Mouse (Mus musculus) Patski (cell line): ENCODE measurements around the gene BC067074. TPM values are rescaled to one million over a fixed set of nuclear protein-coding genes. Genes with fewer than 3 reads are reported as not detected.
A peak's percentile ranks its signal among the peaks of the same experiment; 100 is the strongest.

ENCODE experiments used
- ATAC-seq: fragments of 100-300 bp; one replicate; pipeline ENCODE4 v1.8.0; 2021
- CTCF ChIA-PET: fragments of 350-600 bp; sonication (Branson Sonifier 250); formaldehyde crosslinking; loops from one replicate; lab custom pipeline; 2022; ENCODE audit warnings: inconsistent platforms; lab: Charles Lee
- POLR2A ChIA-PET: fragments of 350-600 bp; sonication (Branson Sonifier 250); formaldehyde crosslinking; loops from one replicate; lab custom pipeline; 2022; ENCODE audit warnings: antibody characterized with exemption, inconsistent platforms; lab: Charles Lee
- DNase-seq: peaks from one replicate; pipeline ENCODE4 v3.0.0-alpha.2; 2011; ENCODE audit warnings: low read depth, low spot score
- H3K27me3 ChIP-seq: fragments of 371-371 bp; one replicate; pipeline ENCODE4 v1.5.1; 2021
- CTCF ChIP-seq: fragments of 100-300 bp; IDR thresholded peaks from one replicate; pipeline ENCODE4 v1.5.1; 2021
- in situ Hi-C: fragments of 300-500 bp; cut with MboI; formaldehyde crosslinking; loops from 3 replicates; pipeline ENCODE4 v1.11.1; 2018; ENCODE audit warnings: low pct_unique_long_range_greater_than_20kb, mixed read lengths
- polyA plus RNA-seq: library from polyadenylated mRNA; unstranded; gene quantifications from one replicate; pipeline ENCODE4 v1.2.3, GENCODE M21; 2021

Gene BC067074
- polyA plus RNA-seq, 1 experiment from 2014 or later = 0.08 TPM

DNA sequence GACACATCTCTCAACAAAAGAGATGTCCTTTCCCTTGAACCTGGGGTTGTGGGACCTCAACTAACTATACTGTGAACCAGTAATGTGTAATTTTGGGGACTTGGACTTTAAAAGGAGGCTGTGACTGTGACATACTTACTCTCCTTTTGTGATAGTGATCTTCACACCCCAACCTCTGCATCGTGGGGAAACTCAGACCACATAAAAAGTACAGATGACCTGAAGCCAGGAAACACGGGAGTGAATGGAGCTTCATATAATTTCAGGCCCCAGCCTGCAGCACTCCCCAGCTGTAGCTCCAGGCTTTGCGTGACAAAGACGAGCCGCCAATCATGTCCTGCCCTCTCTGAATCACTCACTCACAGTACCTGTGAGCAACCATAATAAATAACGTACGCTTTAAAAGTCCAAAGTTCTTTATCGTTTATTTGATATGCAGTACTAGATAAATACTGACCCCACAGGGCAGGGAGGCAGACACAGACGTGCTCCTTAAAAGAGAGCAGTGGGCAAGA is 104.1 kb downstream of the BC067074 start:
- CTCF ChIA-PET = interaction anchor here (1.0 kb wide), 1 partner anchor 37 kb away, joined by 3 read pairs; no protein-coding TSS in a partner anchor
- POLR2A ChIA-PET = no interaction called here
- no peaks in the 10 kb centered on the region for H3K27me3 ChIP-seq
- in situ Hi-C loops = no loop called here
- no peak for DNase-seq
- ATAC-seq = no peak
- TF ChIP-seq CTCF = no peak

DNA sequence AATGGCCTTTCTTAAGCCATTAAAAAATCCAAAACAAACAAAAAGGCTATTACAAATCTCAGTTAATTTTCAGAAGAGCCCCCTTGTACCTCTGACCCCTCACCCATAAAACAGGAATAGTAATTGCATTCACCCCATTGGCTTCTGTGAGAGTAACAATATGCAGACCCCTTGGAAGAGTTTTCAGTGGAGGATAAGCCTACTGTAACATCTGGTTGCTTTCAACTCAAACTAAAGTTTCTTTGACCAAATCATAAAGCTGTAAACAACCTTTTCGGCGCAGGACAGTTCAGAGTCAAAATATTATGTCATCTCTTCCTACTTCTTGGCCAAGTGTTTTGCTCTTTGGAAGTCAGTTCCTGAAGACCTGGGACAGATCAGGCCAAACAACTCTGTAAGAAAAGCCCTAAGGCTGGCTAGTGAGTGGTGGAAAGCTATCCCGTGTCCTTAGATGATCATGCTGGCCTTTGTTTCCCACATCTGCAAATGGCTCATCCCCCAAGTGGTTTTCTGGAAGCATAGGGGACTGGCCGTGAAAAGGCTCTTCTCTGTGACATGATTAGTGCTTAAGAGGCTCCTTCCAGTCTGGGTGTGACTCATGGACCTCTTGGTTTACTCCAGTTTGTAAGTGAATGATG is 108.5 kb downstream of the BC067074 start:
- TF ChIP-seq CTCF = no peak
- H3K27me3 ChIP-seq = no peaks in the 10 kb centered on the region
- CTCF ChIA-PET = no interaction called here
- POLR2A ChIA-PET = no interaction called here
- DNase-seq = no peak
- in situ Hi-C loops = no loop called here
- no peak for ATAC-seq

DNA sequence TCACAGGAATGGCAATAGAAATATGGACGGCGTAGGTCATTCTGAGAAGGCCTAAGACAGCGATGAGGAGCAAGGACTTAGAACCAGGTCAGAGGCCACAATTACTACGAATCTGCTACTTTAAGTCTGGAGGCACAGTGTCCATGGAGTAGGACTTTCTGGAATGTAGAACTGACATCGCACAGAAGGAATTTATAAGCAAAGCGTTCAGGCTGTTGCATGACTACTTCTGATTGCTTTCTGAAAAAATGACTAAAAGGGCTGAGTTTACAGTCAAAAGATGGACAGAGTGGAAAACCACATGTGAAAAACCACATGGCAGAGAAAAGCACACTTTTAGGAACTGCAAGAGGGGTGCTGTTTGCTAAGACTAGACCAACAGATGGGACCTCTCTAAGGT is 110.7 kb downstream of the BC067074 start:
- no peak for DNase-seq
- no peaks in the 10 kb centered on the region for H3K27me3 ChIP-seq
- in situ Hi-C loops = no loop called here
- no peak for TF ChIP-seq CTCF
- CTCF ChIA-PET = no interaction called here
- POLR2A ChIA-PET = interaction anchor here (0.5 kb wide), 1 partner anchor 526 kb away, joined by 3 read pairs; no protein-coding TSS in a partner anchor
- peak; percentile 85 for ATAC-seq

DNA sequence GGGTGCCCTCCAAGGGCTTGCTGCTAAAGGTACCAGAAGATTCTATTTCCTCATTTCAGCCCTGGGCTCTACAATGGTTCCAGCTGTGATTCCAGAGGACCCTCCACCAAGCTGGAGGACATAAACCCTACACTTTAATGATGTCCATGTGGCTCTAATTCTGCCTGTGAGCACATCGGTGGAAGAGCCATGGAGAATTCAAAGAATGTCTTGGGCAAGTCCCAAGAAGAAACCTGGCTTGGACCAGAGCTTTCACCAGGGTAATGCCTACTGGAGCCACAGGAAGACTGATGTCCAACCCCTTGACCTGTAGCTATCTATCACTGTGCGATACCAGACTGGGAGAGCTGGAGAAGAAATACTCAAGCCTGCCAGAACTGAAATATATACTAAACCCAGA is 111.2 kb downstream of the BC067074 start:
- in situ Hi-C loops = no loop called here
- ChIA-PET CTCF (no interaction called here), POLR2A (no interaction called here)
- DNase-seq (no peak), ATAC-seq (peak; percentile 69)
- H3K27me3 ChIP-seq = no peaks in the 10 kb centered on the region
- TF ChIP-seq CTCF = no peak

DNA sequence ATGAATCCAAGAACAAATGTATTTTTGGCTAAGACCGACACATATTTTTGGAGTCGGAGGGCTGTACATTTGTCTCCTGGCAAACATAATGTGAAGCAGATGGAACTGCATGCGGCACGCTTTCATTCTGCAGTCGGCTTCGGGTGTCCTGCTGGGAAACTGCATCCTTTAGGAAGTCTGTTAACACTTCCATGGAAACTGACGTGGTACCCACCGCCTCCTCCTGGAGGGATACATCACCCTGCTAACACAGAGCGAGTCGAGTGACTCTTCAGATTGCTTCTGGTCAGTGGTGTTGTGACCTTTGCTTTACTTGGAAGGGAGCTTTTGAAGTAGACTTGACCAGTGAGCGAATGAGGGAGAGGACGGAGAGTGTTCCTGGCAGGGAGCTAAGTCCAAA is 117.0 kb downstream of the BC067074 start:
- in situ Hi-C loops = no loop called here
- CTCF ChIA-PET = interaction anchor here (0.6 kb wide), 1 partner anchor 1395 kb away, joined by 3 read pairs; no protein-coding TSS in a partner anchor
- no peak for TF ChIP-seq CTCF
- no peaks in the 10 kb centered on the region for H3K27me3 ChIP-seq
- DNase-seq (no peak), ATAC-seq (no peak)
- POLR2A ChIA-PET = no interaction called here

DNA sequence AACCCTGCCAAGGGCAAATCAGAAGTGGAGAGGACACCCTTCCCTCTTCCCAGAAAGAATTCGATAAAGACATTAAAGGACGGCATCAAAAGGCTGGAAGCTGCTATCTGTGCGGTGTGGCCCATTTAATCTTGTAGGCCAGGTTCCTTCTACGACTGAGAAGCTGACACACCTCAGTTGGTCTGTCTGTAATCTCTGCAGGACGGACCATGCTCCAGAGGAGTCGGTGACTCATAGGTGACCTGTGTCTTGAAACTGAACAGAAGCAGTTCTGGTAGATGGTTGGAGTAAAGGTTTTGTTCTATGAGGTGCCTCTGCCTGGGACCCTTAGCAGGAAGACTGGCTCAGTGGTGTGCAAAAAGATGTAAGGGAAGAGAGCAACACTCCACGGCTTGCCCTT is 122.6 kb downstream of the BC067074 start:
- in situ Hi-C loops = no loop called here
- DNase-seq = no peak
- TF ChIP-seq CTCF = no peak
- CTCF ChIA-PET = no interaction called here
- no peaks in the 10 kb centered on the region for H3K27me3 ChIP-seq
- POLR2A ChIA-PET = no interaction called here
- peak; percentile 87 for ATAC-seq

DNA sequence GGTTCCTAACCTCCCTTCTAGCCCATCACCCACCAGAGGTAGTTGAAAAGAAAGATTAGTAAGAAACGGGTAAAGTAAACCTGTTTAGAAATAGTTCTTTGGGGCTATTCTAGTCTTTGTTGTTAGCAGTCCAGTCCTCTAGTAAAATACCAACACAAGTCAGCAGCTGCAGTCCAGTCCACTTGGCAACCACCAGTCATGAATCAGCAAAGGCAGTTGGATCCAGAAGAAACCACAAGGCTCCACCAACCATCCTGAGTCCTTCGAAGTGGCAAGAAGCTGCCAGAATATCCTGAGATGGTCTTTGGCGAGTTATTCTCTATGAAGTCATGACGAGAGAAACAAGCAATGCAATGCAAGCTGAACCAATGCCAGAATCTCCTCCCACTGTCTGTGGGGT is 124.0 kb downstream of the BC067074 start:
- POLR2A ChIA-PET = no interaction called here
- ATAC-seq (no peak), DNase-seq (no peak)
- no peaks in the 10 kb centered on the region for H3K27me3 ChIP-seq
- CTCF ChIA-PET = interaction anchor here (1.0 to 1.4 kb wide), 2 partner anchors 9 kb away, joined by 3 read pairs; no protein-coding TSS in a partner anchor
- in situ Hi-C loops = no loop called here
- no peak for TF ChIP-seq CTCF

DNA sequence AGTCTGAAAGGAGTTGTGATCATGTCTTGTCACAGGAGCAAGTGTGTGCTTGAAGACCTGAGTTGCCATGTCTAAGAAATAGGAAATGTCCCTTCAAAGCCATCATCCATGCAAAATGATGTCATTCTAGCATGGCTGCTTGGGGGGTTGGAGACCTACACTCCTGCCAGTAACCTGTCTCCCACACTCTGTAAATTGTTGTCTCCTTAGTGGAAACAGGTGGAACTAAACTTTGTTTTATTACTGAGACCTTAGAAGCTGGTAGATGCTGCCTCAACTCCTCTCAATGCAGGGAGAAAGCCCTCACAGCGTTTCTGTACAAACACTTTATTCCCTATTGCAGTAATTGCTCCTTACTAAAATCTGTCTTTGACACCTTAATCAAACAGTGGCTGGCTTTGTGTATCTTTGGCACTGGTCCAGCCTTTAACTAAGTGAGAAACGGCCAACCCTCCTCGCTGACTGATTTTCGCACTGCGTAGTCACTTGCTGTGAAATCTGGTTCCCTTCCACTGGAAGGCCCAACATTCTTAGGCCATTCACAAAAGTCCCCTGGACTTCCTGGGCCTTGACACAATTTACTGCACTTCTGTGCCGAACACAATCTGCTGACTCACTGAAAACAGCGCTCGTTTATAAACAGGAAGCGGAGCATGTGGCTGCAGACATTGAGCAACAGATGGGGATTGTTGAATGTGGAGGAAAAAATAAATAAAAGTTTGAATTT is 125.0 kb downstream of the BC067074 start:
- in situ Hi-C loops = no loop called here
- no peak for ATAC-seq
- TF ChIP-seq CTCF = no peak
- no peaks in the 10 kb centered on the region for H3K27me3 ChIP-seq
- DNase-seq = no peak
- CTCF ChIA-PET = interaction anchor here (1.4 kb wide), 1 partner anchor 10 kb away, joined by 3 read pairs; no protein-coding TSS in a partner anchor
- POLR2A ChIA-PET = no interaction called here

DNA sequence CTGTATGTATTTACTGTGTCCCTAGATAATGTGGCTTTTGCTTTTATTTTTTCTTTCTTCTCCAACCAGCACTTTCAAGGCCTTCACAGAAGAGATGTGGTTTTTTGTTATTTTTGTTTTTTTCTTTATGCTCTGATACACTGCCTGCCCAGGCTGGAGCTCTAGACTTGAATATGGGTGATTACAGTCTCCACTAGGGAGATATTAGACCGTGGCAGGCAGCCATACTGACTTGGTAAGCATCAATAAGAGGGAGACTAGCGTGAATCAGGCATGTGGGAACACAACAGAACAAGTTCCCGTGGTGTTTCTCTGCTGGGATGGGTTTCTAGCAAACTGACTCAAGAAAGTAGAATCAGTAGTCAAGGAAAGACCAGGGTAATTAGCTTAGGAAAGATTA is 125.7 kb downstream of the BC067074 start:
- ATAC-seq = no peak
- ChIA-PET CTCF (no interaction called here), POLR2A (no interaction called here)
- no peak for TF ChIP-seq CTCF
- in situ Hi-C loops = no loop called here
- no peaks in the 10 kb centered on the region for H3K27me3 ChIP-seq
- no peak for DNase-seq

DNA sequence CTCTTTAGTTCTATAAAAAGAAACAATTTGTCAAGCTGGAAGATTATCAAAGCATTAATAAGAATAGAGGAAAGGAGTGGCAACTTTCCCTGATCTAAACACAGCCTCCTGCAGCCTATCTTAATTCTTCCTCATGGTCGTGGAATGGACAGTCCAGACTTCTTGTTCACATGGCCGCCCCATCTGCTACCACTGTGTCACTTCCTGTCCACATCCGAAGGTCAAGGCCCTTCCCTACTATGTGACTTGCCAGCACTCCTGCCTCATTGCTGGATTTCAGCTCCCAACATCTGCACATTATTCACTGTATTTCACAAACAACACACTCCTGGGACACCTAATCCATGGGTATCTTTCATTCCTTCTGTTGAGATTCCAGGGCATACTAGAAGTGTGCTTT is 128.5 kb downstream of the BC067074 start:
- no peaks in the 10 kb centered on the region for H3K27me3 ChIP-seq
- no peak for DNase-seq
- in situ Hi-C loops = no loop called here
- no peak for ATAC-seq
- POLR2A ChIA-PET = no interaction called here
- CTCF ChIA-PET = interaction anchor here (1.0 to 1.1 kb wide), 2 partner anchors 18 to 28 kb away, joined by 3 to 4 read pairs; no protein-coding TSS in a partner anchor
- TF ChIP-seq CTCF = no peak

DNA sequence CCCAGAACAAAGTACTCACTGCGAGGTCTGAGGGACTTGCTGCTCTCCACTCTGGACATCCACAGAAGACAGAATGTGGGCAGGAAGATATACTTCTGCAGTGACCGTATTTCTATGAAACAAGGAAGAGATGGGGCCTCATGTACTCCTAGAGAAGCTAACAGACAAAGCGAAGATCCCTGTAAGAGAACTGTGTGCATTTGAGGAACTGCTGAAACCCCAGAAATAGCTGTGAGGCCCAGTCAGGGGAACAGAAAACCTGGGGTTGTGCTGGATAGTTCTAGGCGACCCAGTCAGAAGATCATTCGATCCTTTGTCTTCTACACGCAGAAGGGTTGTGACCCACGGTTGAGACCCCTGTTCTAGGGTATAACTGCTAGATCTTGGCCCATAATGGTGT is 130.9 kb downstream of the BC067074 start:
- POLR2A ChIA-PET = no interaction called here
- no peak for ATAC-seq
- no peak for TF ChIP-seq CTCF
- DNase-seq = no peak
- in situ Hi-C loops = no loop called here
- CTCF ChIA-PET = interaction anchor here (1.5 to 2.5 kb wide), 2 partner anchors 14 to 19 kb away, joined by 4 to 6 read pairs; no protein-coding TSS in a partner anchor
- H3K27me3 ChIP-seq = no peaks in the 10 kb centered on the region
